Mouse (Mus musculus): ENCODE data around the gene Ap1m2. TPM values are rescaled to one million over a fixed set of nuclear protein-coding genes. Genes with fewer than 3 reads are reported as not detected.
"Not testable (repeated sequence)": the region's sequence is repeated elsewhere in the genome, so short reads cannot be mapped to it uniquely, and the experiment has no call there.

The Ap1m2 gene
- polyA plus RNA-seq, 1 experiment from 2014 or later: 2.2 TPM

DNA sequence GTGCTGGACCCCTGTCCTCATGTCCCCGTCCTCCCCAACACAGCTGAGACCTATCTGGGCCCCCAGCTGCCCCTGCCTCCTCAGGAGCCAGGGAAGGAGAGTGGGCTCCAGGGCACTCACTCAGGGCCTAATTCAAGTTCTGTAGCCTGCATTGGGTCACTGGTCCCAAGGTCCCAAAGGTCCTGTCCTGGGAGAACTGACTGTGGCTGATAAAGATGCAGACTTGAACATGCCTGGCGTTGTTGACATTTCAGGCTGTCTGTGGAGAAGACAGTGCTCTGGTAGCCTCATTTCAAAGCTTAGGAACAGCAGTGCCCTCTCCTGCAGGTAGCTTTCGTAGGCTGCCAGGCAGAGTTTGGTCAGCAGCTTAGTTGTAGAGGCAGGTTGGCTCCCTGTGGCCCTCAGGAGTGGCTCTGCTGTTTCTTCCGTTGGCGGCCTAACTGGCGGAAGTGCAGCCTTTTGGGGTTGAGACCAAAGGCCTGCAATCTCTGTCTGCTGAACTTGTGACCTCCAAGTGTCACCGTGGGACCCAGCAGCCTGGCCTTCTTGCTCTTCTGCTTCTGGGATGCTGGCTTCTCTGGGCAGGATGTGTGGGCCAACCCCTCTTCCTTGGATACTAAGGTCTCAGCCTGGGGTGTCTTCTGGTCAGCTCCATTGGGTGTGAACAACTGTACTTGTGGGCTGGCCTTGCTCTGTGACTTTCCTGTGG lies 38.5 kb downstream of the Ap1m2 start:
- Histone ChIP-seq H3K36me3 (replicated peaks; ENCODE audit: control insufficient read depth, insufficient read depth) (peaks cover 93% of the 10 kb centered on the region), H3K4me3 (replicated peaks; ENCODE audit: low read length) (no peak overlapping the region), H3K27me3 (ENCODE audit: control insufficient read depth, insufficient read depth, low read length) (no peaks in the 10 kb centered on the region), H3K4me2 (replicated peaks) (no peak overlapping the region), H3K27ac (no peak overlapping the region), H3K9me3 (ENCODE audit: control insufficient read depth, low read length) (no peaks in the 10 kb centered on the region), H3K4me1 (replicated peaks; ENCODE audit: control insufficient read depth, insufficient read depth, low read length) (no peaks in the 10 kb centered on the region), H3K9ac (no peak overlapping the region)
- no peak for ATAC-seq (ENCODE audit: low FRiP score)
- DNase-seq (ENCODE audit: low spot score): no peak
- 82% methylated on average over 7 of the region's 7 CpGs for WGBS

DNA sequence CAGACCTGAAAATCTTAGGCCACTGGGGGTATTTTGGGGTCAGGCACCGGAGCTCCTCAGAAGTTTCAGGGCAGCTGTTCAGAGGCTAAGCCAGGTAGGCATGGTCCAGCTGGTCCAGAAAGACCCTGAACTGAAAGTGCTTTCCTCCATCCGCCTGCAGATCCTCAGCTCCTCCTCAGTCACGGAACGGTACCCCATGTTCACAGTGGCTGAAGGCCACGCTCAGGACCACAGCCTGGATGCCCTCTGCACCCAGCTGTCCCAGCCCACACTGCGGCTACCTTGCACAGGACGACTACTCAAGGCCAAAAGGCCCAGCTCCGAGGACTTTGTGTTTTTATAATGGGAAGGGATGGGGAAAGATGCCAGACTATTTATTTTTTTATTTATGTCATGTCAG lies 39.0 kb downstream of the Ap1m2 start:
- H3K9ac ChIP-seq: no peak overlapping the region
- no peak overlapping the region for H3K4me3 ChIP-seq (replicated peaks; ENCODE audit: low read length)
- ATAC-seq (ENCODE audit: low FRiP score) (no peak), DNase-seq (ENCODE audit: low spot score) (no peak)
- H3K4me2 ChIP-seq (replicated peaks): no peak overlapping the region
- H3K9me3 ChIP-seq (ENCODE audit: control insufficient read depth, low read length): no peaks in the 10 kb centered on the region
- H3K36me3 ChIP-seq (replicated peaks; ENCODE audit: control insufficient read depth, insufficient read depth): peaks cover 93% of the 10 kb centered on the region
- WGBS: 88% methylated on average over 8 of the region's 8 CpGs
- no peaks in the 10 kb centered on the region for H3K4me1 ChIP-seq (replicated peaks; ENCODE audit: control insufficient read depth, insufficient read depth, low read length)
- no peak overlapping the region for H3K27ac ChIP-seq
- no peaks in the 10 kb centered on the region for H3K27me3 ChIP-seq (ENCODE audit: control insufficient read depth, insufficient read depth, low read length)

DNA sequence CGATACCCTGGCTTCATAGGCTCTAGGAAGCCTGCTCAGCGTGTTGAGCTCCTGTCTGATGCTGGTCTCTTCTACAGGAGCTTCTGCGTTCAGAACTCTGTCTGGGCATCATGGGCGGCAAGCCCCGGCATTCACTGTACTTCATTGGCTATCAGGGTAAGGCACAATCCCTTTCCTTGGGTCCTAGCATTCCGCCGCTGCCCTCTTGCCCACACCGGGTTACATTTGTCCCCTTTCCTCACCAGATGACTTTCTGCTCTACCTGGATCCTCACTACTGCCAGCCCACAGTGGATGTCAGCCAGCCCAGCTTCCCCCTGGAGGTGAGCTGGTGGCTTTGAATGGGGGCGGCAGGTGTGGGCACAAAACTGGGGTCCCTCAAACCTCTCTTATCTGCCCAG lies 39.7 kb downstream of the Ap1m2 start:
- Histone ChIP-seq H3K36me3 (replicated peaks; ENCODE audit: control insufficient read depth, insufficient read depth) (peaks cover 93% of the 10 kb centered on the region), H3K4me3 (replicated peaks; ENCODE audit: low read length) (no peak overlapping the region), H3K27ac (no peak overlapping the region), H3K9me3 (ENCODE audit: control insufficient read depth, low read length) (no peaks in the 10 kb centered on the region), H3K9ac (no peak overlapping the region), H3K4me2 (replicated peaks) (no peak overlapping the region), H3K27me3 (ENCODE audit: control insufficient read depth, insufficient read depth, low read length) (no peaks in the 10 kb centered on the region), H3K4me1 (replicated peaks; ENCODE audit: control insufficient read depth, insufficient read depth, low read length) (no peaks in the 10 kb centered on the region)
- 94% methylated on average over 9 of the region's 9 CpGs for WGBS
- ATAC-seq (ENCODE audit: low FRiP score) (no peak), DNase-seq (ENCODE audit: low spot score) (no peak)

DNA sequence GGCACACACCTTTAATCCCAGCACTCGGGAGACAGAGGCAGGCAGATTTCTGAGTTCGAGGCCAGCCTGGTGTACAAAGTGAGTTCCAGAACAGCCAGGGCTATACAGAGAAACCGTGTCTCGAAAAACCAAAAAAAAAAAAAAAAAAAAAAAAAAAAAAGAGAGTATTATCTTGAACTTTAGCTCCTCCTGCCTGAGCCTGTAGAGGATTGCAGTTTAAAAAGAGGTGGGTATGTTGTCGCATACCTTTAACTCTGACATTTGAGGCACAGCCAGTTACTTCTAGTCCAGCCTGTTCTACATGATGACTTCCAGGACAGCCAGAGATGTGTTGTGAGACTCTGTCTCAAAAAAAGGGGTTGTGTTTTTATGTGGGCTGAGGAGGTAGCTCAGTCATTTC lies 42.5 kb downstream of the Ap1m2 start:
- ATAC-seq (ENCODE audit: low FRiP score); H3K27ac ChIP-seq; H3K4me3 ChIP-seq (replicated peaks; ENCODE audit: low read length); H3K4me2 ChIP-seq (replicated peaks); H3K27me3 ChIP-seq (ENCODE audit: control insufficient read depth, insufficient read depth, low read length); DNase-seq (ENCODE audit: low spot score); H3K9me3 ChIP-seq (ENCODE audit: control insufficient read depth, low read length); H3K9ac ChIP-seq: not testable (repeated sequence)
- peaks cover 15% of the 10 kb centered on the region for H3K4me1 ChIP-seq (replicated peaks; ENCODE audit: control insufficient read depth, insufficient read depth, low read length)
- WGBS: 87% methylated on average over 5 of the region's 5 CpGs
- peaks cover 71% of the 10 kb centered on the region for H3K36me3 ChIP-seq (replicated peaks; ENCODE audit: control insufficient read depth, insufficient read depth)

DNA sequence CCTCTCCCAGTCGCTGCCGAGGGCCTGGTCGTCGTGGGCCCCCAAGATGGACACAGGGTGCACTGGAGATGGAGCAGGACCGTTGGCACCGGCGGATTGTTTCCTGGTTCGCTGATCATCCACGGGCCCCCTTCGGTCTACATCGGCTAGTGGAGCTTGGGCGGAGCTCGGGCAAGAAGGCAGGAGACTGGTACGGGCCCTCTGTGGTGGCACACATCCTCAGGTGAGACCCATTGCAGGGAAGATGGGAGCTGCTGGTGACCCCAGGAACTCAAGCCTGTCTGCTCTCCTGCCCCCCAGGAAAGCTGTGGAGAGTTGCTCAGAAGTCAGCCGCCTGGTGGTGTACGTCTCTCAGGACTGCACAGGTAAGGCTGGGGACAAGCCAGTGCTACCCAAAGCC lies 43.8 kb downstream of the Ap1m2 start:
- no peaks in the 10 kb centered on the region for H3K9me3 ChIP-seq (ENCODE audit: control insufficient read depth, low read length)
- H3K4me3 ChIP-seq (replicated peaks; ENCODE audit: low read length): no peak overlapping the region
- WGBS: 97% methylated on average over 16 of the region's 16 CpGs
- H3K4me2 ChIP-seq (replicated peaks): no peak overlapping the region
- no peak for ATAC-seq (ENCODE audit: low FRiP score)
- H3K27me3 ChIP-seq (ENCODE audit: control insufficient read depth, insufficient read depth, low read length): no peaks in the 10 kb centered on the region
- no peak overlapping the region for H3K9ac ChIP-seq
- H3K4me1 ChIP-seq (replicated peaks; ENCODE audit: control insufficient read depth, insufficient read depth, low read length): peaks cover 16% of the 10 kb centered on the region
- peaks cover 58% of the 10 kb centered on the region for H3K36me3 ChIP-seq (replicated peaks; ENCODE audit: control insufficient read depth, insufficient read depth)
- no peak overlapping the region for H3K27ac ChIP-seq
- no peak for DNase-seq (ENCODE audit: low spot score)

DNA sequence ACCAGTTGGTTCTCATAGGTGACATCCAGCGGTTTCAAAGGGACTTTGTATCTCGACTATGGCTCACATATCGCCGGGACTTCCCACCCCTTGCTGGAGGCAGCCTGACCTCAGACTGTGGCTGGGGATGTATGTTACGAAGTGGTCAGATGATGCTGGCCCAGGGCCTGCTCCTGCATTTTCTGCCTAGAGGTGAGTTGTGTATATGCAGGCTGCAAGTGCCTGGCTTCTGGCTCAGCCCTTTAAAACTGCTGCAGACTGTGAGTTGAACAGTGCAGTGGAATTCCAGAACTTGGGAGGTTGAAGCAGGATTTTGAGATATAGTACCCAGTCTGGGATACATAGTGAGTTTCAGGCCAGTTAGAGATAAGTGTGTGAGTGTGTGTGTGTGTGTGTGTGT lies 45.2 kb downstream of the Ap1m2 start:
- H3K36me3 ChIP-seq (replicated peaks; ENCODE audit: control insufficient read depth, insufficient read depth): peaks cover 44% of the 10 kb centered on the region
- H3K9ac ChIP-seq: no peak overlapping the region
- no peaks in the 10 kb centered on the region for H3K27me3 ChIP-seq (ENCODE audit: control insufficient read depth, insufficient read depth, low read length)
- H3K4me1 ChIP-seq (replicated peaks; ENCODE audit: control insufficient read depth, insufficient read depth, low read length): peaks cover 16% of the 10 kb centered on the region
- DNase-seq (ENCODE audit: low spot score): no peak
- 0 out of 2 replicates have a peak overlapping the region, but pooled peaks have one; percentile 65 for H3K4me2 ChIP-seq (replicated peaks)
- WGBS: 95% methylated on average over 5 of the region's 5 CpGs
- no peak for ATAC-seq (ENCODE audit: low FRiP score)
- no peak overlapping the region for H3K4me3 ChIP-seq (replicated peaks; ENCODE audit: low read length)
- H3K27ac ChIP-seq: no peak overlapping the region
- H3K9me3 ChIP-seq (ENCODE audit: control insufficient read depth, low read length): no peaks in the 10 kb centered on the region

DNA sequence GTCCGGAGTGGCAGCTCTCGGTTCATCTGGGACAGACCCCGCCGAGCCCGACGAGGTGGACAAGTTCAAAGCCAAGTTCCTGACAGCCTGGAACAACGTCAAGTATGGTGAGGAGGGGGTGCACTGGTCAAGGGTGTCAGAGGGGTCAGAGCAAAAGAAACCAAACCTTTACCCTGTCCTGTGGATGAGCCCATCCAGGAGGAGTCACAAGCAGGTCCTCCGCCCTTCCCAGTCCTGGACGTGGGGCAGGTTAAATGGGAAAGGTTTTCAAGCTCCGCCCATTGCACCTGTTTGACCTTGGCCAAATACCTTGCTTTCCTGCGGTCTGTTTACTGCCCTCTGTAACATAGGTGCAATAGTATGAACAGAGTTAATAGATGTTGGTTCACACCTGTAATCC lies 46.5 kb downstream of the Ap1m2 start:
- Histone ChIP-seq H3K4me1 (replicated peaks; ENCODE audit: control insufficient read depth, insufficient read depth, low read length) (peaks cover 16% of the 10 kb centered on the region), H3K4me3 (replicated peaks; ENCODE audit: low read length) (peak overlapping the region; percentile 76), H3K27ac (0 out of 2 replicates have a peak overlapping the region, but pooled peaks have one; percentile 49), H3K9ac (peak overlapping the region; percentile 87), H3K36me3 (replicated peaks; ENCODE audit: control insufficient read depth, insufficient read depth) (peaks cover 31% of the 10 kb centered on the region), H3K27me3 (ENCODE audit: control insufficient read depth, insufficient read depth, low read length) (no peaks in the 10 kb centered on the region), H3K9me3 (ENCODE audit: control insufficient read depth, low read length) (no peaks in the 10 kb centered on the region), H3K4me2 (replicated peaks) (peak overlapping the region; percentile 65)
- ATAC-seq (ENCODE audit: low FRiP score) (no peak), DNase-seq (ENCODE audit: low spot score) (no peak)
- 5% methylated on average over 11 of the region's 11 CpGs for WGBS

DNA sequence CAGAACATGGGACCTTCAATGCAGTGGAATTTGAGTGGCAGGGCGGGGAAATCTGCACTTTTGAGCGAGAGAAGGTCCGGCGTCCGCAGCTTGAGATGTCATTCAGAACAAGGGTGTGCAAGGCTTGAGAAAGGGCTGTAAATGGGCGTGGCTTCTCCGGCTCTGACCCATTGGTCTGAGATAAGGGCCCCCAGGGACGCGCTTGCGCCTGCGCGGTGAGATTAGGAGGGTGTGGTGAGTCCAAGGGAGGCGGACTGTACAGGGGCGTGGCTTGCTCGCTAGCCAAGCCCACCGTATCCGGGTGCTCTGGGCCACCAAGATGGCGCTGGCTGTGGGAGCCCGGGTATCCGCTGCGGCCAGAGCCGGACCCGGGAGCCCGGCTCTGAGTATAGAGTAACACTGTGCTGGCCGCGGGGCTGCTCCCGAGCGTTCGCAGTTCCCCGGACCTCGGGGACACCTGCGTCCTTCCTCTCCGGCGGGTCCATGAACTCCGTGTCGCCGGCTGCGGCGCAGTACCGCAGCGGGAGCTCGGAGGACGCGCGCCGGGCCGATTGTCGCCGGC lies 47.1 kb downstream of the Ap1m2 start, which contains the start of gene Atg4d:
Gene Atg4d, plus strand, starts transcription at position 294 of the 562 bp plus-strand sequence.
- Histone ChIP-seq H3K4me3 (replicated peaks; ENCODE audit: low read length) (peak within 1 kb of the TSS; percentile 76), H3K4me2 (replicated peaks) (peak within 1 kb of the TSS; percentile 65), H3K27ac (peak within 1 kb of the TSS; percentile 84), H3K27me3 (ENCODE audit: control insufficient read depth, insufficient read depth, low read length) (no peaks in the 10 kb centered on the region), H3K9ac (peak within 1 kb of the TSS; percentile 87), H3K9me3 (ENCODE audit: control insufficient read depth, low read length) (no peaks in the 10 kb centered on the region), H3K36me3 (replicated peaks; ENCODE audit: control insufficient read depth, insufficient read depth) (peaks cover 25% of the 10 kb centered on the region), H3K4me1 (replicated peaks; ENCODE audit: control insufficient read depth, insufficient read depth, low read length) (peaks cover 16% of the 10 kb centered on the region)
- WGBS: under 1% methylated on average over 49 of the region's 49 CpGs
- DNase-seq (ENCODE audit: low spot score): peak; percentile 98
- peak; percentile 97 for ATAC-seq (ENCODE audit: low FRiP score)

DNA sequence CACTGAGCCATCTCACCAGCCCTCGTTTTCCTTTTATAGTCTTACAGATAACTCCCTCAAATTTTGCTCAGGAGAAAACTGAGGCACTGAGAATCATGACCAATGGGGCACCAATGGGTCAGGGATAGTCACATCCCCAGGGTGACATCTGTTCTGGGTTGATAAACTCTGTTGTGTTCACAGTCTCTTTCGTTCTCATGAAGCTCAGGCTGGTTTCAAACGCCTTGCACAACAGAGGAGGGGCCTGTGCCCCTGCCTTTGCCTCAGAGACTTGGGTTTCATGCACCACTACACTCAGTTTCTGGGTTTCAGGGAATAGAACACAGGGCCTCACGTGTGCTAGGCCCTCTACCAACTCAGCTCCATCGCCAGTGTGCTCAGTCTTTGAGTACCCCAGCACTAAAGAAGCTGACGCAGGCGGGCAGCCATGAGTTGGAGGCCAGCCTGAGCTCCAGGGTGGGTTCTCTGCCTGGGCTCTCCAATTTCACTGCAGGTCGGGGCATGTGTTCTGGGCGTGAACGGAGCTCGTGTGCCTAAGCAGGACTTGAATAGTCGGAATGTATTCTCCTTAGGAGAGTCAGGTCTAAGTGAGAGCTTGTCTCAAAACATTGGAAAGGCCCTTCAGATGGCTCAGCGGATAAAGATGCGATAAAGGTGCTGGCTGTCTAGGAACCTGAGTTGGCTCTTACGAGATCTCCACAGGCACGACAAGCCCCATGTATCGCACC lies 47.7 kb downstream of the Ap1m2 start:
- Histone ChIP-seq H3K27ac (peak overlapping the region; percentile 84), H3K27me3 (ENCODE audit: control insufficient read depth, insufficient read depth, low read length) (no peaks in the 10 kb centered on the region), H3K4me3 (replicated peaks; ENCODE audit: low read length) (peak overlapping the region; percentile 76), H3K36me3 (replicated peaks; ENCODE audit: control insufficient read depth, insufficient read depth) (peaks cover 20% of the 10 kb centered on the region), H3K4me1 (replicated peaks; ENCODE audit: control insufficient read depth, insufficient read depth, low read length) (peaks cover 16% of the 10 kb centered on the region), H3K9me3 (ENCODE audit: control insufficient read depth, low read length) (no peaks in the 10 kb centered on the region), H3K4me2 (replicated peaks) (peak overlapping the region; percentile 65), H3K9ac (peak overlapping the region; percentile 87)
- DNase-seq (ENCODE audit: low spot score) (no peak), ATAC-seq (ENCODE audit: low FRiP score) (peak; percentile 19; the same call in 1 of the 2 replicates)
- WGBS: 16% methylated on average over 17 of the region's 17 CpGs
